Mouse (Mus musculus): ENCODE measurements around the gene Cbfb.
"Not testable (repeated sequence)": the region's sequence is repeated elsewhere in the genome, so short reads cannot be mapped to it uniquely, and the experiment has no call there.

Cbfb gene

DNA sequence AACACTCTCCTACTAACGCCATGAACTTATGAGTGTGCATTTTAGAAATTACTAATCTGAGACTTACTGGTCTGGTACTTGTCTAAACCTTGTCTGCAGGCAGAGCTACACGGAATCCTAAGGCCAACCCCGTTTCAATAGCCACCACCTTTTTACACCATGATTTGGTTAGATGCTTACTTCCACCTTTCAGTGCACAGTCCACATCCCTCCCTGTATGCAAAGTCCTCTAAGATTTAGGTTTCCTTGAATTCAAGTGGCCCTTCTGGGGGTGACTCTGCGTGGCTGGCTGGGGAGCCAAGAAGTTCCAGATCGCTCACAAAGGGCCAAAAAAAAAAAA is 463 bp upstream of the Cbfb start:
- POLR2A ChIA-PET, result interaction anchor here in 3 of 4 experiments (0.6 to 2.5 kb wide), 7 partner anchors 13 to 784 kb away, joined by 3 to 8 read pairs (median 3); partner anchors contain the start of genes B3gnt9 (in 1 of the 3) and D230025D16Rik (in 1 of the 3)

DNA sequence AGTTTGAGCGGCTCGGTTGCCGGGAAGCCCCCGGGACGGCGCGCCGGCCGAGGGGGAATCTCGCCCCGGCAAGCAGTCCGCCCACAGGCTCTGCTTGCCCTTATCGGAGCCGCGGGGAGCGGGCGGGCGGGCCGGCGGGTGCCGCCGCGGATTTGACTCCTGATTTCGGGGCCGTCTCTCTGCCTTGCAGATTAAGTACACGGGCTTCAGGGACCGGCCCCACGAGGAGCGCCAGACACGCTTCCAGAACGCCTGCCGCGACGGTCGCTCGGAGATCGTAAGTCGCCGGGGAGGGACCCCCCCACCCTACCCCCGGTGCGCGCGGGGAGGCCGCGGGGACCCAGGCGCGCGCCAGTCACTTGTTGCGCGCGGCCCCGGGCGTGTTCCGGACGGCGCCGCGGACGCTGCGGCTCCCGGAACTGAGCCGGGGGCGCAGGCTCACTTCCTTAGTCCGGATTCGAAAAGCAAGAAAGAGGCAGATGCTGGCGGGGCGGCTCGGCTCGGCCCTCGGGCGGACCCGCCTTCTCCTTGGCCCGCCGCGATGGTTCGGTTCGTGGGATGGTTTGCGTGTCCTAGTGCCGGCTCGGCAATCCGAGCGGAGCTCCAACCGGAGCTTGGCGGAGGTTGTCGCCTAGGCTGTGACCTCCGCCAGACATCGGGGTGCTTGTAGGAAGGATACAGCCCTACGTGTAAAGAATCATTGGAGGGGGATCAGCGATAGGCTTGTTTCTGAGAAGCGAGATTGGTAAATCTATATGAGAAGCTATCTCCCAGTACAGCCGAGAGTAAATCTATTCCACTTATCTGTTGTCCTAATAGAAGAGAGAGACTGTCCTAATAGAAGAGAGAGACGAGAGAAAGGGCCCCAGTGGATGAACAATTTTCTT is 885 bp downstream of the Cbfb start:
- POLR2A ChIA-PET, result interaction anchor here (0.6 to 2.5 kb wide), 20 partner anchors 8 to 756 kb away, joined by 3 to 8 read pairs (median 3); partner anchors contain the start of genes B3gnt9 (in 3 of the 4), D230025D16Rik (in 2 of the 4) and E2f4 (in 1 of the 4)
- CTCF ChIA-PET, result interaction anchor here in 3 of 4 experiments (0.9 to 1.2 kb wide), 3 partner anchors 33 to 83 kb away, joined by 3 to 5 read pairs (median 3); no protein-coding TSS in a partner anchor

More for the DNA sequence above, 463 bp upstream of the Cbfb start:
- CTCF ChIA-PET, result interaction anchor here in 2 of 4 experiments (0.5 to 0.9 kb wide), 2 partner anchors 90 to 1245 kb away, joined by 3 read pairs; no protein-coding TSS in a partner anchor

DNA sequence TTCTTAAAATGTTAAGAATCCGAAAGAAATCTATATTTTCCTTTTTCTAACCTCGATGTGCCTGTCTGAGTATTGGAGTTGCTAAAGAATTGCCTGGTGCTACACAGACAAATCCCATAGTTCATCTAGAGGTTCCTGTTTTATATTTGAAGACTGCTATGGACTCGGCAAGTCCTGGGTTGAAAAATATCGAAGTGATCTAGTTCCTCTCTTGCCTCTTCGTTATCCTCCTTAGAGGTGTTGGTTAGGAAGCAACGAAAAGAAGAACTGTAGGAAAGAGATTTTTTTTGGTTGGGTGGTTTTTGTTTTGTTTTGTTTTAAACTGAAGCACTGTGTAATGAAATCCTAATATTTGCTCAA is 1.5 kb downstream of the Cbfb start:
- CTCF ChIA-PET, result interaction anchor here in 3 of 4 experiments (0.9 to 1.2 kb wide), 3 partner anchors 34 to 82 kb away, joined by 3 to 5 read pairs (median 3); no protein-coding TSS in a partner anchor
- POLR2A ChIA-PET, result interaction anchor here in 3 of 4 experiments (0.6 to 1.7 kb wide), 15 partner anchors 8 to 756 kb away, joined by 3 to 7 read pairs (median 3); partner anchors contain the start of genes B3gnt9 (in 2 of the 3), D230025D16Rik (in 1 of the 3) and E2f4 (in 1 of the 3)

DNA sequence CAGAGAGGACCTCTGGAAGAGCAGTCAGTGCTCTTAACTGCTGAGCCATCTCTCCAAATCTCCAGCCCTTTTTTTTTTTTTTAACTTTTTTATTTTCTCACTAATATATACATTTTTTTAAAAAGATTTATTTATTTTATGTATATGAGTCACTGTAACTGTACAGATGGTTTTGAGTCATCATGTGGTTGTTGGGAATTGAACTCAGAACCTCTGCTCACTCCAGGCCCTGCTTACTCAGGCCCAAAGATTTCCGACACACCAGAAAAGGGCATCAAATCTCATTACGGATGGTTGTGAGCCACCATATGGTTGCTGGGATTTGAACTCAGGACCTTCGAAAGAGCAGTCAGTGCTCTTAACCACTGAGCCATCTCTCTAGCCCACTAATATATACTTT is 4.8 kb downstream of the Cbfb start:
- POLR2A ChIA-PET, result interaction anchor here in 2 of 4 experiments (0.6 to 1.2 kb wide), 2 partner anchors 15 to 544 kb away, joined by 3 read pairs; partner anchors contain the start of gene Rrad (in 1 of the 2)
- CTCF ChIA-PET, result not testable (repeated sequence)

DNA sequence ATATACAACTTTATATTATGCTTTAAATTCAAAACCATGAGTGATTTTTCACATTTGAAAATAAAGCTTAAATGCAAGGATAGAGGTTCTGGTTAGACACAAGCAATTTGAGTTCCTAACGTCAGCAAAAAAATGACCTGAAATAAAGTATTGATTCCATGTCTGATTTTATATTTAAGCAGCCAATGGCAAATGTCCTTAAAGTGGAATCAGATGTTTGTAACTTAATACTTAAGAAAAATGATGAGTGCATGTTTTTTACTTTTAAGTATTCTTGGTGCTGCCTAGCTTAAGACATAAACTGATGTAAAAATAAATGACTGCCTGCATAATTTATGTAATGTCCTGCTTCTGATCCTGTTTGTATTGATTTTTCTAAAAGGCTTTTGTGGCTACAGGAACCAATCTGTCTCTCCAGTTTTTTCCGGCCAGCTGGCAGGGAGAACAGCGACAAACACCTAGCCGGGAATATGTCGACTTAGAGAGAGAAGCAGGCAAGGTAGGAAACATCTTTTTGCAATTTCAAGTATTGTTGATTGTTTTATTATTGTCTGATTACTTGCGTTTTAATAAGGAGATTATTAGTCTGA is 7.8 kb downstream of the Cbfb start:
- CTCF ChIA-PET, result interaction anchor here in 1 of 4 experiments (0.8 kb wide), 1 partner anchor 76 kb away, joined by 3 read pairs; no protein-coding TSS in a partner anchor

DNA sequence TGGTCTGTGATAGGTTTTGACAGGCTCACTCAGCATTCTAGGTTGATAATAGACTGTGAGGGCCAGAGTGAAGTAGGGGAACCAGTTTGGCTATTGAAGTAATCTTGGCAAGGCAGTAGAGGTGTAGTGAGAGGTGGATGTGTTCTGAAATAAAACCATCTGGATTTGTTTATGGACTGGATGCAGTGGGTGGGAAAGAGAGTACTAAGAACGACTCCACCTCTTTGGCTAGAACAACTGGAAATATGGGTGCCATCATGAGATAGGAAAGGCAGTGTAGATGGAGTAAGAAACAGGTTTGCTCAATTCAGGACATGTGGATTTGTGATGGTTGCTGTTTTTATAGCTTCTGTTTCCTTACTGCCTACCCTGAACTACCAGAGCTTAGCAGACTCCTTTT is 11.7 kb downstream of the Cbfb start:
- ChIA-PET POLR2A (interaction anchor here in 2 of 4 experiments (0.8 to 1.7 kb wide), 8 partner anchors 8 to 55 kb away, joined by 3 to 9 read pairs (median 4); partner anchors contain the start of gene Cbfb (in 1 of the 2)), CTCF (no interaction called here)

More for the DNA sequence above, 7.8 kb downstream of the Cbfb start:
- POLR2A ChIA-PET, result interaction anchor here in 1 of 4 experiments (0.6 to 1.7 kb wide), 6 partner anchors 10 to 338 kb away, joined by 3 to 5 read pairs (median 4); partner anchors contain the start of genes B3gnt9 and D230025D16Rik

DNA sequence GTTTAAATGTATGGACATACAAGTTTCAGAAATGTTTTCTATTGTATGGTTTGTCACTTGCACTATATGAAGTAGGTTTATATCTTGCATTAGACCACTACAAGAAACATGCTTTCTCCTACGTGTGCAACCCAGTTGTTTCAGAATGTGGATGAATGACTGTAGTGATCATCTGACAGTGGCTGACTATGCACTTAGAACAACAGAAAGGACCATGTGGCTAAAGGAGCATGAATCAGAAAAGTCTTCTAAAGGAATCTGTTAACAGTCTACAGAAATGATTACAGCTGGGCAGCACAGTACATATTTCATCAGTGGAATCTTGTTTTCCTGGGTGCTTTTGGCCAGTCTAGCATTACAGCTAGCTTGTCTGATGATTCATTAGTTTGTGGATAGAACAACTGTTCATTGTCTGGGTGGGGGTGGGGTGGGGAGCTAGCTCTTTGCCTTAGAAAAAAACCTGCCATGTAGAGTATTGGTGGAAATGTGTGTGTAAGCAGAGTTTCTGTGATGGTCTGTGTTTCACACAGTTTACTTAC is 16.1 kb downstream of the Cbfb start:
- CTCF ChIA-PET, result interaction anchor here in 1 of 4 experiments (0.6 kb wide), 1 partner anchor 27 kb away, joined by 3 read pairs; no protein-coding TSS in a partner anchor
- POLR2A ChIA-PET, result interaction anchor here in 1 of 4 experiments (0.7 kb wide), 2 partner anchors 9 to 39 kb away, joined by 3 read pairs; partner anchors contain the start of gene D230025D16Rik

DNA sequence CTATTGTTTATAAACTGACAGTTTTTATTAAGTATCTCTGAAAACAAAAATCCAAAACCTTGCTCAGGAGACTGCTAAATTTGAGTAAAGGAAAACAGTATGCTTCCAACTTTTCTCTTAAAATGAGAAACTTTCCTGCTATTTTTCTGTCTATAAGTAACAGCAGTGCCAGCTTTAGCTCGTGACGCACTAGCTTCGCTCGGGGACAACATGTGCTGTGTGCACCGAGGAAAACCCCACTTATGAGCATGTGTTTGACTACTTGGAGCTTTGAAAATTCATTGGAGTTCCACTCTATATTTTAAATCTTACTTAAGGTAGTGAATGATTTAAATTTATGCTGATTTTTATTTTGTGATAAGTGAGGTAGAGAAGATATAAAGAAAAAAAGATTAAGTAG is 21.7 kb downstream of the Cbfb start:
- POLR2A ChIA-PET, result no interaction called here
- CTCF ChIA-PET, result no interaction called here

DNA sequence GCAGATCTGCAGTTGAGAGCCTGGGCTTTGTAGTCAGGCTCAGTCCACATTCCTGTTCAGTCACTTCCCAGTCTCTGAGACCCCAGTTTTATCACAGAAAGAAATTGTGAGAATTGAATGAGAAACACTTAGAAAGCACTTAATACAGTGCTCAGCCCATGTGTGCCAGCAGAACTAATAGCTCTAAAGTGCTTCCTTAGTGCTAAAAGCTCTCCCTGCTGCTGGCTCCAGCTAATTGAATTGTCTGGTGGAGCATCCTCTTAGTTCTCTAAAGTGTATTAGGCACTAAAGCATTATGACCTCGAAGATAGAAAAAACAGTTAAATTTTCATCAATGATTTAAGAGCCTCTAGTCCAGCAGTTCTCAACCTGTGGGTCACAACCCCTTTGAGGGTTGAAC is 35.3 kb downstream of the Cbfb start:
- POLR2A ChIA-PET, result interaction anchor here in 2 of 4 experiments (1.0 to 4.0 kb wide), 4 partner anchors 9 to 29 kb away, joined by 3 to 14 read pairs (median 6); partner anchors contain the start of gene D230025D16Rik (in 1 of the 2)
- CTCF ChIA-PET, result no interaction called here

DNA sequence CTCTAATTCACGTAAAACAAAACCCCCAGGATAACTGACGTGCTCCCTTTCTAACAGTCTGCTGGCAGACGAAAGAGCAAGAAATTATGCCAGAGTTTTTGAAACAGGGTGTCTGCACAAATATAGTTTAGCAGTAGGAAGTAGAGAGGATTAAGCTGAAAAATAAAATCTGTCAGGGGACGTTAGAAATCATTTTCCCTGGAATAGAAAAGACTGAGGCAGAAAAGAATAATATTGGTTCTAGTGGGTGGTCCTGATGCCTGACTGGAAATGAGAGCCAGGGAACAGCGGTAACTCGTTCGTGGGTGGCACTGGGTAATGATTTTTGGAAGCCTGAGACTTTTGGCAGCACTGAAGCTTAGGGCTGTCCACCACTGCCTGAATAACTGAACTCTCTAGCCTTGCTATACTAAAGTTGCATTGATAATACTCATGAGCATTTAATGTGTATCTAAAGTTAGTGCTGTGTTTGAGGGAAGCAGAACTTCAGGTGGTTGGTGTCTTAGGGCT is 36.3 kb downstream of the Cbfb start:
- ChIA-PET CTCF (interaction anchor here in 2 of 4 experiments (0.6 to 1.1 kb wide), 3 partner anchors 11 to 18 kb away, joined by 3 to 4 read pairs (median 3); no protein-coding TSS in a partner anchor), POLR2A (interaction anchor here in 2 of 4 experiments (0.9 to 4.0 kb wide), 6 partner anchors 10 to 30 kb away, joined by 3 to 14 read pairs (median 4); partner anchors contain the start of gene D230025D16Rik (in 2 of the 2))

DNA sequence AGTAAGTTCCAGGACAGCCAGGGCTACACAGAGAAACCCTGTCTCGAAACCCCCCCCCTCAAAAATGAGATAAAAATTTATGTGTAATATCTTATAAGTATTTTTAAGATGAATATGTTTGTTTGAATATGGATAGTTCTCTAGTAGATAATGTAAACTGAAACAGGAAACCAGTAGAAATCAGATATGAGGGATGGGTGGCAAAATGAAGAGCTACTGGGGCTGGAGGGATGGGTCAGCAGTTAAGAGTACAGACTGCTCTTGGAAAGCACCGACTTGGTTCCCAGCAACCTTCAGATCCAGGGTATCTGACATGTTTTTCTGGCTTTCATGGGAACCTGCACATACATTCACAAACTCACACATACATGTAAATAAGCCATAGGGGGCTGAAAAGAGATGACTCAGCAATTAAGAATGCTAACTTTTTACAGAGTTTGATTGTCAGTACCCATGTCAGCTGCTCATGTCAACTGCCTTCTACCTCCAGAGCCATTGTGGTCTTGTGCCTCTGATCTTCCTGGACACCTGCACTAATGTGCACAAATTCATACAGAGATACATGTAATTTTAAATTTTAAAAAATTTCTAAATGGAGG is 37.3 kb downstream of the Cbfb start:
- ChIA-PET CTCF (interaction anchor here (0.6 to 2.1 kb wide), 6 partner anchors 10 to 71 kb away, joined by 3 to 6 read pairs (median 4); no protein-coding TSS in a partner anchor), POLR2A (interaction anchor here in 1 of 4 experiments (0.6 to 4.0 kb wide), 4 partner anchors 10 to 60 kb away, joined by 3 to 14 read pairs (median 6); partner anchors contain the start of gene D230025D16Rik)

DNA sequence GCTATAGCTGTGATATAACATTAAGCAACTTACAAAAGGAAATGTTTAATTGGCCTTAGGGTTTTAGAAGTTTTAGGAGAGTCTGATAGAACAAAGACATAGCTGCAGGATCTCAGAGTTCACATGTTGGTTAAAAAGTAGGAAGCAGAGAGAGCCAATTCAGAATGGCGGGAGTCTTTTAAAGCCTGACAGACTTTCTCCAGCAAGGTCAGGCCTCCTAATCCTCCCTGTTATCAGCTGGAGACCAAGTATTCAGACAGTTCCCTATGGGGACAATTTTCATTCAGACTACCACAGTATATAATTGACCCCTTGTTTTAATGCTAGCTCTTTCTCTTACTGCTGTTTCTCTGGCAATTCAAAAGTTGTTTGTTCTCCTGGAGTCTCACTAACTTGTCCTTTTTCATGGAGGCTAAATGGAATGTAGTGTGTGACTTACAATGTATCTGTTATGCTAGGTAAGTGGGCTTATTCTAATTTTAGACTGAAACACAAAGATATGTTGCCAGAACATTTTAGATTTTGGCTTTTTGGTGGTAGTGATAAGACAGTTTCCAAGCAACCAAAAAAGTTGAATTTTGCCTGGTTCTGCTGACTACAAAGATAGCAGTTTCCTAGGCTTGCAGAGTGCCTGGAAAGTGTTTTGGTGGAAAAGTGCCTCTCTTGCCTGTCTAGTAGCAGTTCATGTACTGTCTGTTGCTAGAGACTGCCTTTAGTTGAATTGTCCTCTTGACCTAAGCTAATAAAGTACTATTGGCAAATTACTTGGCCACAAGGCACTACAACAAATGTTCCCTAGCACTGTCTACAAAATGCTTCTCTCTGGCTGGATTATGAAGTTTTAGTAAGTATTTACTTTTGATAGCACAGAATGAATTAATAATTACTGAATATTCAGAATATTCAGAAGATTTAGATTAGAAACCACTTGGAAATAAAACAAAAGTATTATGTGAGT is 39.0 kb downstream of the Cbfb start:
- ChIA-PET POLR2A (interaction anchor here in 1 of 4 experiments (0.8 to 4.0 kb wide), 4 partner anchors 8 to 25 kb away, joined by 3 to 14 read pairs (median 7); partner anchors contain the start of gene D230025D16Rik), CTCF (interaction anchor here (0.6 to 2.1 kb wide), 7 partner anchors 8 to 127 kb away, joined by 3 to 6 read pairs (median 4); no protein-coding TSS in a partner anchor)

DNA sequence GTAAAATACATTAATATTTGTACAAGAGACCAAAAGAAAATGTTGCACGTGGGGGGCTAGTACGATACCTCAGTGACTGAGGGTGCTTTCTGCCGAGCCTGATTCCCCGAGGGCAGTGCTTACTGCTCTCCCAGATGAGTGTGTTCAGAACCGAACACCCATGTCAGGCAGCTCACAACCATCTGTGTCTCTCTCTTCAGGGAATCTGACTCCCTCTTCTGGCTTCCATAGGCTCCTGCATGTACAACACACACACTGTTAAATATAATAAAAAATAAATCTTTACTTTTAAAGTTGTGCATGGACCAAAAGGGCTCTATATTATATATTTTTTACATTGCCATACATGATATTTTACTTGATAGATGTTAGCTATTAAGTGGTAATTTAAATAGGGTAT is 43.6 kb downstream of the Cbfb start:
- POLR2A ChIA-PET, result interaction anchor here in 3 of 4 experiments (0.6 to 3.5 kb wide), 4 partner anchors 10 to 195 kb away, joined by 3 to 11 read pairs (median 8); partner anchors contain the start of gene D230025D16Rik (in 2 of the 3)

DNA sequence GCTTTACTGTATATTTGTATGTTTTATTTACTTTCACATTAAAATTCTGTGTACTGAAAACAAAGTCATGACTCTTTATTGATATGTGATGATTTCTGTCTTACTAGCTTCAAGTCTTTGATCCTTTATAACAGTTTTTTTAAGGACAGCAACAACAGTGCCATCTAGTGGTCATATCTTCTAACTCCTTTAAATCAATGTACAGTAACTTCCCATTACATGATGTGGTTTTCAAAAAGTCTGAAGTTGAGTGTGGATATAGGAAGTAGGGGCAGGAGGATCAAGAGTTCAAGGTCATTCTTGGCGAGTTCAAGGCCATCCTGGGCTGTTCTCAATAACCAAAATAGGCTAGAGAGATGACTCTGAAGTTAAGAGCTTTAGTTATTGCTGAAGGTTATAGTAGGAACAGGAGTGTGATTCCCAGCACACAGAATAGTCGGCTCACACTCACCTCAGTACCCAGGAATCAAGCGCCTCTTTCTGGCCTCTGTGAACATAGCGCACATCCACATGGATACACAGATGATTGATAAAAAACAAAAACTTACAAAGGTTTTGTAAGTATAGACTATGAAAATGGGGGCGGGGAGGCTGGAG is 47.5 kb downstream of the Cbfb start:
- POLR2A ChIA-PET, result interaction anchor here in 3 of 4 experiments (0.6 to 9.6 kb wide), 12 partner anchors 10 to 130 kb away, joined by 3 to 119 read pairs (median 3); partner anchors contain the start of genes B3gnt9 (in 1 of the 3), E2f4 (in 1 of the 3) and Fhod1 (in 1 of the 3)
- CTCF ChIA-PET, result interaction anchor here (0.6 to 2.1 kb wide), 36 partner anchors 8 to 616 kb away, joined by 3 to 9 read pairs (median 4); partner anchors contain the start of genes Exoc3l (in 2 of the 4) and B3gnt9 (in 1 of the 4)

More for the DNA sequence above, 43.6 kb downstream of the Cbfb start:
- CTCF ChIA-PET, result interaction anchor here in 2 of 4 experiments (0.7 to 1.9 kb wide), 7 partner anchors 10 to 93 kb away, joined by 3 to 6 read pairs (median 3); partner anchors contain the start of gene D230025D16Rik (in 2 of the 2)

DNA sequence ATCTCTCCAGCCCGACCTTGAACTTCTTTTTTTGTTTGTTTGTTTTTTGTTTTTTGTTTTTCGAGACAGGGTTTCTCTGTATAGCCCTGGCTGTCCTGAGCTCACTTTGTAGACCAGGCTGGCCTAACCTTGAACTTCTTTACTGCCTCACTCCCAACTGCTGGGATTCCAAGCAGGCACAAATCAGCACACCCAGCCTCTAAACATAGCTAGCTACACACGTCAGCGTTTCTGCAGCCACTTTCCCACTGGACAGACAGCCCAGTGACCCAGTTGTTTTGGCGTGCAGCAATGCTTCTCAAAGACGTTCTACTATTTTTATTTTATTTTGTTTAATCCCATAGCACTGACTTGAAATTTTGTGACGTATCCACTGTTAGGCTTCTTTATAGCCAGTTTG is 53.4 kb downstream of the Cbfb start:
- CTCF ChIA-PET, result interaction anchor here (0.6 to 2.9 kb wide), 8 partner anchors 9 to 124 kb away, joined by 3 to 17 read pairs (median 5); partner anchors contain the start of genes B3gnt9 (in 1 of the 4) and Fhod1 (in 1 of the 4)

More for the DNA sequence above, 53.4 kb downstream of the Cbfb start:
- POLR2A ChIA-PET, result interaction anchor here (0.6 to 9.6 kb wide), 44 partner anchors 7 to 621 kb away, joined by 3 to 153 read pairs (median 6); partner anchors contain the start of genes B3gnt9 (in 3 of the 4), 4931428F04Rik (in 1 of the 4), Cbfb (in 1 of the 4) and E2f4 (in 1 of the 4)

Measured in embryonic stem cell, embryonic (primary cell).